Mouse (Mus musculus) left cerebral cortex, adult 6 months (tissue): ENCODE measurements around the gene Rps15a. TPM values are rescaled to one million over a fixed set of nuclear protein-coding genes. Genes with fewer than 3 reads are reported as not detected.

Experiments used
- long read RNA-seq, 2 experiments: library from polyadenylated mRNA; unstranded; transcript quantifications; one replicate each; pipeline ENCODE4 v2.0.0; 2019 to 2020
- polyA plus RNA-seq: library from polyadenylated mRNA; unstranded; fragments of <200 nt; fragmentation: Nextera tagmentation; gene quantifications from 2 replicates; pipeline ENCODE4 v1.2.3, GENCODE M21; 2021

Gene Rps15a
- 1,476 and 1,641 TPM in 2 replicates for polyA plus RNA-seq
- long read RNA-seq, experiment 1, full-length matches to known transcripts = 191 of 221 reads
- long read RNA-seq, experiment 1, partial matches to known transcripts = 2 of 221 reads
- long read RNA-seq, experiment 1, other reads (novel, unspliced or antisense) = 28 of 221 reads
- long read RNA-seq, experiment 2, full-length matches to known transcripts = 911 of 935 reads
- long read RNA-seq, experiment 2, partial matches to known transcripts = 6 of 935 reads
- long read RNA-seq, experiment 2, other reads (novel, unspliced or antisense) = 18 of 935 reads

DNA sequence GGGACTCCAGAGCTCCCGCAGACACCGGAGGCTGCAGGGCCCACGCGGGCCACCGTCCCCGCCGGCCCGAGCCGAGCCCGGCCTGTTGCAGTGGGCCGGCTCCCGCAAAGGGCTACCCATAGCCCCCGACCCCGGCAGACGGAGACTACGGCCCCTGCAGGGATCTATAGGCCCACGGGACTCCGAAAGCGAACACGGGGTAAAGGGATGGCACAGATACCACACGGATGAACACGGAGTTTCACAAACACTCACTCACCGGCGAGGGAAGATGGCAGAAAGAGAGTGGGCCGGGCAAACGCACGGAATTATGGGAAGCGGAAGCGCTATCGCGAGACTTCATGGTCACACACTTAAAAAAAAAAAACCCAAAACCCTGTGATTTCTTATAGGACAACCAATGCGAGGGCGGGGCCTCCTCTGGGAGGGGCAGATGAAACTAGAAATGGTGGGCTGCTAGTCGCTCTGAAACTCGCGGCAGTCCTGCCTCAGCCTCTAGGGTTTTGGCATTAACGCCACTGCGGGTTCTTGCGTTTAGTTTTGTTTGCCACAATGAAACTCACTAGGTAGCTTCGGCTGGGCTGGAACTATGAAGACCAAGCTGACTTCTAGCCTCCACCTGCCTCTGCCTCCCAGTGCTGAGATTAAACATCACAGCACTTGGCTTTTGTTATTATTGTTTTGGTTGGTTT, at the start of gene Rps15a:
Rps15a (minus strand) TSS at position 312 of the 692 bp plus-strand sequence.

DNA sequence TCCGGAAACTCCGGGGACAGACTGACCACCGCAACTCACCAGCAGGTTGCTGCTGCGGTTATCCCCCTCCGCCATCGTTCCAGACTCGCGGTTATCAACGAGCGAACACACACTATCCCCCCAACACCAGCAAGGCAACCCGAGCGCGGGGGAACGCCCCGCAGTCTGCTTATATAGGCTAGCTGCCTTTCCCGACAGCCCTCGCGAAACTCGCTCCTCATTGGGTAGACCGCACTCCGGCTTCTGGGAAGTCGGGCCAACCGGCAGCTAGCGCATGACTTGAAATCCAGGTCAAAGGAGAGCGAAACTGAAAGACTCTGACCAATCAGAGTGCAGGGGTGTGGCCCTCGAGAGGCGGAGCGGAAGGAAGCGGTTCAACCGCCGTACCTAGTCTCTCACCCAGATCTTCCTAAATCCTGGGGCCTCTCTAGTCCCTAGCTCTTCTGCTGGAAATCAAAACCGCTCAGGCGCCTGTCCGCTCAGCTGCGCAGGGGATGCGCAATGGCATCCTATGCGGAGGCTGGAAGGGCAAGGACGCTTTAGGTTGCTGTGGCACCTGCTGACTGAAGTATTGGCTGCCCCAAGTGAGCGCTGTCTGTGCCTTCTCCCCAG, 13.5 kb upstream of the Rps15a start, which contains the start of gene Arl6ip1:
Arl6ip1 (minus strand) TSS at position 233 of the 612 bp plus-strand sequence.

Other genes with a start within 250 kb of the Rps15a start
- 309 and 544 TPM in 2 replicates for gene Arl6ip1, start 13.5 kb upstream of the Rps15a start, polyA plus RNA-seq
- 5.5 and 9.5 TPM in 2 replicates for gene Smg1, start 127.5 kb upstream of the Rps15a start, polyA plus RNA-seq